2 mouse cellular contexts compared by ENCODE assay signal in genomic region chr2:118289066-118289460, GRCm38 (mm10). TPM values are rescaled to one million over a fixed set of nuclear protein-coding genes. Genes with fewer than 3 reads are reported as not detected.
"Had no signal": no experiment of that assay in that cellular context is flagged by ENCODE, and none has a peak within 500 bp of the region (broad histone marks: within the 10 kb centered on the region; RNA-seq: fewer than 3 reads in every experiment).

No protein-coding gene starts in this region.

RNA-seq across cellular contexts. Expression of gene Fsip1, which starts 32.3 kb away (rescaled TPM):
- polyA plus RNA-seq: heart, embryonic 12.5 days; inflammation-experienced regulatory T-cells, adult 6 months had no signal
